Mouse (Mus musculus) kidney, postnatal 14 days (tissue): ENCODE measurements around the gene Mfsd6l.

ENCODE experiments used
- DNase-seq: peaks from one replicate; pipeline ENCODE4 v3.0.0; 2022; ENCODE audit warnings: mixed read lengths

Gene Mfsd6l

DNA sequence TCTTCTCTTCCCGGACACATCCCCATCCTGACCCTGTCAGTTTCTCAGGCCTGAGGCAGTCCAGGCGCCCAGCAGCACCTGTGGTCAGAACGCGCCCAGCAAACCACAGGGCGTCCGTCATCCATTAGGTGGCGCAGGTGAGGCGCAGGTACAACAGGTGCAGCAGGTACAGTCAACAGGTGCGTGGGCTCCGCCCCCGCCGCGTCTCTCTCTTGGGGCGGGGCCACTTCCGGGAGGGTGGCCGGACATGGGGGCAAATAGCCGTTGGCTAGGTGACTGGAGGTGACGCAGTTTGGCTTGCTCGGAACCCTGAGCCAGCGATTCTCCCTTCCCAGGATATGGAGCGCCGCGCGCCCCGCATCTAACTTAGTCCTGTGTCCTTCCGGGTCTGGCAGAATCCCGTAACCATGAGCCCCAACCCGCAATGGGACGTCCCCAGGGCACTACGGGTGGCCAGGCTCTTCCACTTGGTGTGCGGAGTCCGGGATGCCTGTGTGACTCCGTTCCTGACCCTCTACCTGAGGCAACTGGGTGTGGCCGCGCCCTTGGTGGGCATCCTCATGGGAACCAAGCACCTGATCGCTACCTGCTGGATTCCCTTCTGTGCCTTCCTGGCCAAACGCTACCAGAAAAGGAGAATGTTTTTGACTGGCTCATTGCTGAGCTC, at the start of gene Mfsd6l:
Gene Mfsd6l (plus strand): TSS at position 269 of the 667 bp plus-strand sequence.
- peak; percentile 89 for DNase-seq

DNA sequence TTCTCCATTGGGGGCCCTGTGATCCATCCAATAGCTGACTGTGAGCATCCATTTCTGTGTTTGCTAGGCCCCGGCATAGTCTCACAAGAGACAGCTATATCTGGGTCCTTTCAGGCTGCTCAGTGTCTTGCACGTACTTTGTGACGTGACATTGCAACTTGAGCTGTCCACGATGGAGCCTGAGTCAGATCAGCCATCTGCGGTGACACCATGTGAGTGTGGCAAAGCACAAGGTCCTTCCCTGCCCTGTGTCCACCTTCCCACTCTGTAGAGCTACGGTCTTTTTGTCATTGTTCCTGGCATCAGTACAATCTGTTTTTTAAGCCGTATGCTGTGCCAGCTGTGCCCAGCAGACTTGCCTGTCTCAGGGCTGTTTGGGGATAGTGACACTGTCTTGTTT, 48.7 kb upstream of the Mfsd6l start:
- no peak for DNase-seq

DNA sequence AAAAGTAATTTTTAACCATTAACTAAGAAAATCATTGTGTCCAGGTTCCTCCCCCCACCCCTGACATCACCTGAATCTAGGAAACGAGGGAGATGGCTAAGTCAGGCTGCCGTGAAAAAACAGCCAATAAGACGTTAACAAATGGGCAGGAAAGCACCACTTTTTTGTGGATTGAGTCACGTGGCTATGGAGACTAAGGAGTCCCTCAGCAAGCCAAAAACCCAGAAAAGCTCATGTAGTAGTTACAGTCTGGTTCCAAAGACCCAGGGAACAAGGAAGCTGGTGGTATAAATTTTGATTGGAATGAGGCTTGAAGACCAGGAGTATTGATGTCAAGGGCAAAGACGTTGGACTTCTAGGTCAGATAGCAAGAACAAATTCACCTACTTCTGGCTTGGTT, 47.4 kb upstream of the Mfsd6l start:
- DNase-seq = no peak

DNA sequence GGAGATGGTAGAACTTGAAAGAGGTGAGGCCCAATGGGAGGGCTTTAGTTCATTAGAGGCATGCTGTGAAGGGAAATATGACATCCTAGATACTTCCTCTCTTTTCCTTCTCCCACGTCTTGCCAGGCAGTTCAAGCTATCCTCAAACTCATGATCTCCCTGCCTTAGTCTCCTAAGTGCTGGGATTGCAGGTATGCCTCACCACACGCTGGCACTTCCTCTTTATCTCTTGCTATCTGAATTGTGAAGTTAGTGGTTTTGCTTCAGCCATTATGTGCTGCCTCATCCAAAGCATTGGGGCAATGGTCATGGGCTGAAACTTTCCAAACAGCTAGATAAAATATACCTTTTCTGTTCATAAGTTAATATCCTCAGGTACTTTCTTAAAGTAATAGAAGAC, 46.8 kb upstream of the Mfsd6l start:
- no peak for DNase-seq

DNA sequence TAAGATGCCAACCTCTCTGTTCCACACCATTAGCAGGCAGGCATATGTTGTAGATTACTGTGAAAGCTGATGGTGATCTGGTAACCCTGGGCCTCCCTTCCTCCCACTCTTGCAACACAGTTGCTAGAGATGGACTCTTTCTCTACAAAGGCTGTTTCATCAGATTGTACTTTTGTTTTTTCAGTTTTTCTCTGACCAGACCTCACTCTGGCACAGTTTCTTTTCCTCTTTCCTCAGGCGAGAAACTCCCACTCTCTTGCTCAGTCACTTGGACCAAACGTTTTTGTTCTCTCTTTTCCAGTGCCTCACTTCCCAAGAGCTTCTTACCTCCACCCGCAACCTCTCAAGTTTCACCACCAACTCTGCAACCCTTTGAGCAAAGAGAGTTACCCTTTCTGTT, 42.0 kb upstream of the Mfsd6l start:
- DNase-seq = no peak

DNA sequence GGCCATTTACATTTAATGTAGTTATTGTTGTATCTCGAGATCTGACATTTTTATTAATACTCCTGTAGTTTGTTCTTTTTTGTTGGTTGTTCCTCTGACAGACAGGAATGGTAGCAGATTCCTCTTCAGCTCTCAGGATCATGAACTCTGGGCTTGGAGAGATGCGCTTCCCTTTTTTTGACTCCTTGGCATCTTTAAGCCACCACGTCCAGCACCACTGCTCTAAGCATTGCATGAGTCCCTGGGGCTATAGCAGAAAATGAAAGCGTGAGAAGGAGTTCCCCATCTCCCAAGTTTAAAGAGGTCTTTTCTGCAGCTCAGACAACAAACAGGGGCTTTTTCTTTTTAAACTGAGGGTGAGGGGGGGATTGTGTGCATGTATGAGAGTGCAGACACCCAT, 36.6 kb upstream of the Mfsd6l start:
- no peak for DNase-seq

DNA sequence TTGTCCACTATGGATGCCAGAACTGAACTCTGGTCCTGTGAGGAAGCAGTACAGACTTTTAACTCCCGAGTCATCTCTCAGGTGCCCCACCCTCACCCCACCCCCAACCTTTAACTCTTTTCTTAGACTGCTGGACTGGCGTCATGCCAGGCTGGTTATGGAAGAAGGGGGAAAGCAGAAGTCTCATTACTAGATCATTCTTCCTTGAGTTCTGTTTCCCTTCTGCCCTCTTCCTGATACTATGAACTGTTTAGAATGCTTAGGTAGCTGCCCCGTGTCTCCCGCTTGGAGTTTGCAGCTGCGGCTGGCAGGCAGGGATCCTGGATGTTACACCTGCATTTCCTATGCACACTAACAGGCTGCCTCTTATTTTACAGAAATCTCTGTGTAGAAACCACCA, 36.2 kb upstream of the Mfsd6l start:
- DNase-seq = no peak

DNA sequence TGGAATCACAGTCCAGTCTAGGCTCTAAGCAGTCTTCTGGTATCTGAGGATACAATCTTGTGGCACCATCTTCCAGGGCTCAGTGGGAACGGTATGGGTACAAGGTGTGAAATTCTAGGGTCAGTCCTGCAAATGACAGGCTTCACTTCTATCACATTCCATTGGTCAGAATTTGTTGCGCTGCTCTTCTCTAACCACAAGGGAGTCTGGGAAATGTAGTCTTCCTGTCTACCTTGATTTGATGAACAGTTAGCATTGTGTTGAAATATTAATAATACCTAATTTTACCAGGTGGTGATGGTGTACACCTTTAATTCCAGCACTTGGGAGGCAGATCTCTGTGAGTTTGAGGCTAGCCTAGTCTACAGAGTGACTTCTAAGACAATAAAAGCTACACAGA, 35.5 kb upstream of the Mfsd6l start:
- DNase-seq = no peak

DNA sequence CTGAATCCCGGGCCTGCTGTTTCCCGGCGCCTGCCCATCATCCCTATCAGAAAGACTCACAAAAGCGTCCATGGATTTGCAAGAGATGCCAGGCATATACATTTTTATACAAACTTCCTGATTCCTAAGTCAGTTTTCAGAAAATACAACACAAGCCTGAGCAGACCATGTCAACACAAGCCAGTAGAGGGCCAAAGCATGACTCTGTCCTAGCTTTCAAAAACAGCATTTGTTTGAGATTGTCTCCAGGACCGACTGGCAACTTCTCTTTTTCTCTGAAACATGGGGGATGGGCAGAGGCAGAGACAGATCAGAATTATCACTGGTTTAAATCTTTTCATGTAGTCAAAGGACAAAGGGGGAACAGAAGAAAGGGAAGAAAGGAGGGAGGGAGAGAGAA, 34.6 kb upstream of the Mfsd6l start:
- DNase-seq = no peak

DNA sequence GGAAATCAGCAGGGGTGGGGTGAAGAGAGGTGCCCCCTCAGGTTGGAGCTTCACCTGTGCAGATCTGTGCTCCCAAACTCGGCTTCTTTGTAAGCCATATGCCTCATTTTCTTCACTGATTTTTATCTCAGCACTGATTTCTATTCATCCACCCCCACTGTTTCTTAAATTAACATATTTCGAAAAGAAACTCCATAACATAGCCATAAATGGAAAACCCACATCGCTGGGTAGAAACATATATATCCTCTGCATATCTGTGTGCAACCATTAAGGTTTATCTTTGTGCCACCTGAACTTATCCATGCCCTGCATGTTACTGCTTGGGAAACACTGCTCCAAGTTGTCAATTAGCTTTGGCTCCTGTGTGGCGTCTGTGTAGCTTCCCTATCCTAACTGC, 29.5 kb upstream of the Mfsd6l start:
- no peak for DNase-seq

DNA sequence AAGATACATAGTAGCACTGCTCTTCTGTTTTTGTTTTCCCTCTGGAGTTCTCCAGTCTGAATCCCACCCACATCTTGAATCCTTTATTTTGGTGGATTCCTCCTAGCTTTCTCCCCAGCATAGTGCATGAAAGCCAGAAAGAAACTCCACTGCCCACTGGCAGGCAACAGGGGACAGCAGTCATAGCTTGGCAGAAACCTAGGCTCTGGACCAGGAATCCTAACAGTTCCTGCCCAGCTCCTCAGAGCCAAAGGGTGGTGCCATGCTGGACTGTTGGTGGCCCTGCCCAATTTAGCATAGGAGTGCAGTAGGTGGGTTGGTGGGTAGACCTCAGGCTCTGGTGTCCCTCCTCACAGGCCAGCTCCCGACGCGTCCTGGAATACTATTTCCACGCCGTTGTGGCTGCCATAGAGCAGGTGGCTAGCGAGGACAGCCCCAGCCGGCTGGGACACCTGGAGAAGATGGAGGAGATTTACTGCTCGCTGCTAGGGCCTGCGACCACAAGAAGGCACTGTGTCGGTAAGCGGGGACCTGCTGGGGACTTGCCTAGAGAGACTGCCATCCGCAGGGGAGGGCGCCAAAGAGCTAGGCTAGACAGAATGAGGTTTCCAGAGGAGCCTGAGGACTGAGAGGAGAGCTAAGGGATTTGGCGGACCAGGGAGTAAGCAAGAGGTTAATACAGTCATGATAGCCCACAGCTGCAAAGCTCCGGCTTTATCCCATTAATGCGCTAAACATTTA, 24.8 kb upstream of the Mfsd6l start:
- peak; percentile 58 for DNase-seq

DNA sequence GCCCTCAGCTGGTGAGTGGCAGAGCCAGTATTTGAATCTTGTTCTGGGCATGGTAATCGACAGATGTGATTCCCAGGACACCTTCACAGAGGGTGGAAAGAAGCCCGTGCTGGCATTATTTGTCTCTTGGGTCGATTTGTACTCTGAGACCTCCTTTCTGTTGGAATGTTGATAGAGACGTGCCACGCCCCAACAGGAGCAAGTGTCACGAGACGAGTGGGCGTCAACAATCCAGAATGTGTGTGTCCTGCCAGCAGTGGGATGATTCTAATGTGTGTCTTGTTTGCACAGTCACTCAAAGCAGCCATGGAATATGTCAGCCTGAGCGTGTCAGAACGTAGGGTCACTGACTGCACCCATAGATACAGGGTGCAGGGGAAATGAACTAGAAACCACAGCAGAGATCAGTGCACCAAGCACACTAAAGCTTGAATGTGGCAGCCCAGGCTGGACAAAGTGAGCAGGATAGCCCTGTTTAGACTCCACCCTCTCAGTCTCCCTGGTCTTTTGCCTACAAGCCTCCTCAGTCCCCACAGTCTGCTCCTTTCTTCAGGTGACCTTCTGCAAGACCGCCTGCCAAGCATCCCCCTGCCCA, 23.9 kb upstream of the Mfsd6l start:
- DNase-seq = no peak

DNA sequence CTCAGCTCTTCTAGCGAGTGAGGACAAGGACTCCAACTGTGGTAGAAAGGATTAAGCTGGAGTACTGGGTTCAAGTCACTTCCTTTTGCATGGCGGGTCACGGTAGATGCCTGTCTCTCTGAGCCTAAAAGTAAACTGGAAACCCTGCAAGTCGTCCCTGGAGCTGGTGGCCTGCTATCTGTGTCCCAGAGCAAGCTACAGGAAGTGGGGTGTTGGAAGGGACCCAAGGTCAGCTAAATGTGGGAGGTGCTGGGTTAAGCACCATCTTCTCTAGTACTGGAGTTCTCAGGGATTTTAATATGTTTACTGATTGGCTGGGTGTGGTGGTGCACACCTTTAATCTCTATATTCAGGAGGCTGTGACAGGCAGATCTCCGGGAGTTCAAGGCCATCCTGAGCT, 23.2 kb upstream of the Mfsd6l start:
- peak; percentile 50 for DNase-seq

DNA sequence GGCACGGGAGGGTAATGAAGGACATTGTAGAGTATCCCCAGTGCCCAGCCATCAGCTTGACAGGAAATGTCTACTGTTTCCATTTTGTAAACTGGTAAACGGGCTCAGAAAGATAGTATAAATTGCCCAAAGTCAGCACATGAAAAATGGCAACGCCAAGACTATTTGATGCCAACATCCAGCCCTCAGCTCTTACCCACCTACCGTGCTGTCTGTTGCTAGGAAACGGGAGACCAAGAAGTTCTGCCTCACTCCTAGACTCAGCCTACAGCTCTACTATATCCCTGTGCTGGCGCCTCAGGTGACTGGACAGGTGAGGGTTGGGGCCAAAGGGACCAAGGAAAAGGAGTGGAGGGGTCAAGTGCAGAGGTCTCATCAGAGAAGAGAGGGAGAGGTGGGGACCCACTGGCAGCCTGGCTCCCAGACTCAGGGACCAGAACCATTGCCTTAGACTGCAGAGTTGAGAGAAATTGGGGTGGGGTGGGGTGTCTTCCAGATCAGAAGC, 22.0 kb upstream of the Mfsd6l start:
- no peak for DNase-seq

DNA sequence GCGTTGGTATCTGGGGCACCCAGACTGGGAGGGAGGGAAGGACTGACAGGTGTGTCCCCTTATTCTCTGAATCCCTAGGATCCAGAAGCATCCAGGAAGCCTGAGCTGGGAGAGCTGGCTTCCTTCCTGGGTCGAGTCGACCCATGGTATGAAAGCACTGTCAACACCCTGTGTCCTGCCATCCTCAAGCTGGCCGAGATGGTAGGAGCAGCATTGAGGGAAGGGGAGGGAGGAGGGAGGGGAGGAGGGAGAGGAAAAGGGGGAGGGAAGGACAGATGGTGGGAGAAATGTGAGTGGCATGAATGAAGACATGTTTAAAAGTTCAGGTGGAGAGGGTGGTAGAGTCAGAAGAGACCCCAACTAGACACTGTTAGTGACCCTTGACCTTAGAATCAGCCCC, 20.0 kb upstream of the Mfsd6l start:
- DNase-seq = no peak

DNA sequence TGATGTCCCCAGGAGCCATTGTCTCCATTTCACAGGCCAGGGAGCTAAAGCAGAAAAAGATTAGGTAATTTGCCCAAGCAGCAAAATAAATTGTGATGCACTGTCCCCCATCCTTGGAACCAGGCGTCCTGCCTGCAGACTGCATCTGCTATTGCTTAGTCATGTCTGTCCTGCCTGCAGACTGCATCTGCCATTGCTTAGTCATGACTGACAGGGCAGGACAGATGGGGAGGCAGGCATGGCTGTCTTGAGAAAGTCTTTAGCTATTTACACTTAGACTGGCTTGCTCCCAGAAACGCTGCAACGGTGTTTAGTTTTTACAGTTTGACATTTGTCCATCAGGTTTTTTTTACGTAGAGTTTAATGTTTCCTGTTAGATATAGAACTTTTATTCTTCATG, 19.5 kb upstream of the Mfsd6l start:
- DNase-seq = no peak

DNA sequence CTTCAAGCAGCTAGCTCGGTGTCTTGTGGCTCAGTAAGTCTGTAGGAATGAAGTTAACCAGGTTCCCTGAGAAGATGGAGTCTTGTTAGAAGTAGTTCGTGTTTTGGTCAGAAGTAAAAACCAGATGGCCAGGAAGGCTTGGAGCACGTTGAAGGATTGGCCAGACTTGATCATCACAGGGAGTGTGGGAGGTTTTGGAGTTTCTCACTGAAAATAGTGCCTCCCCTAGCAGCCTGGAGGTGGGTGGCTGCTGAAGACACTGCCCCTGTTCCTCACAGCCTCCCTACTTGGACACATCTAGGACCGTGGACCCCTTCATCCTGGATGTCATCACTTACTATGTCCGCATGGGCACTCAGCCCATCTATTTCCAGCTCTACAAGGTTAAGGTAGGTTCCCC, 16.4 kb upstream of the Mfsd6l start:
- no peak for DNase-seq

DNA sequence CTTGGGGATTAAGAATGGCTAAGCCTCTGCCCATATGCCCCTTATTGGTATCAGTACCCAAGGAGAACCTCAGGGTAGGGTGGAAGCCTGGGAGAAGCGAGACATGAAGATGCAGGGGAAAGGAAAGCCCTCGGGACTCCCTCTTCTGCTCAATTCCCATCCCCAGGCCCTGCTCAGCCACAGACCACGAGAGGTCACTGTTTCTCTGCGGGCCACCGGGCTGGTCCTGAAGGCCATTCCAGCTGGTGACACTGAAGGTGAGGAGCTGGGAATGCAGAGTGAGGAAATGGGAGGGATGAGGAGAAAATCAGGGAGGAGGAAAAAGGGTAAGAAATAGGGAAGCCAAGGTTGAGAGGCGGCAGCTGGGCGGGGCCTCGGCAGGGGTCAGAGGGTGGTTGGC, 11.4 kb upstream of the Mfsd6l start:
- DNase-seq = peak; percentile 49

DNA sequence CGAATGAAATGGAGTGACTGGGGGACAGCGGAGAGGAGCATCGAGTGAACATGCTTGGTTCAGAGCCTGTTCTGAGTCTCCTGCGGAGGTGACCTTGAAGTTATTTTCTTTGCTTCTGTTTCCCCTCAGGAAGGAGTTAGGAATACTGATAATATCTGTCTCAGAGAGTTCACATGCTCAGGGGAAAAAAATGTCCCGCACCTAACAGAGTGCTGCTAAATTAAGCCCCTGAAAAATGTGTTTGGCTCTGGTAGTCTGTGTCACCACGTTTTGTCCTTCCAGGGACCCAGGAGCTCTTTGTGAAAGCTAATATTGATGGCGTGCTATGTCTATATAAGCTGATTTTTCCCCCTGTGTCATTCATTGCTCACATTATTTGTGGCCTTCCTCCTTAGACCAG, 10.8 kb upstream of the Mfsd6l start:
- no peak for DNase-seq

DNA sequence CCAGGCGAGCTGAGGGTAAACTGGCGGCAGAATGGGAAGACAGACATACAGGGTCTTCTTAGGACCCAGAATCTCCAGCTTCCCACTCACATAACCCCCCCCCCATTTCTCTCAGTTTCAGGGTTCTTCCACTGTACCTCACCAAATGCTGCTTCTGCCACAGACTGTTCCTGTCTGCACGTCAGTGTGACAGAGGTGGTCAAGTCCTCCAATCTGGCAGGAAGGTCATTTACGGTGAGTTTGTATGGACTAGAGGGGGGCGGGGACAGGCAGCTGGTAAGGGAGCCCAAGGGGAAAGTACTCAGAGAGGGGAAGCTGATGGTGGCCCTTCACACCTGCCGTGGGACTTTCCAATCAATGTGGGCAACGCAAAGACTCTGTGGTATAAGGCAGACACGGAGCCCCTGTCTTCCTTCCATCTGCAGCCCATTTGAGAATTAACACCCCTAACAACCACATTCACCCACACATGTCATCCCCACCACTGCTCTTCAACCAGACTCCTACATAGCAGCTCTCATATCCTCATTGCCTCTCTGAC, 10.2 kb upstream of the Mfsd6l start:
- DNase-seq = no peak

DNA sequence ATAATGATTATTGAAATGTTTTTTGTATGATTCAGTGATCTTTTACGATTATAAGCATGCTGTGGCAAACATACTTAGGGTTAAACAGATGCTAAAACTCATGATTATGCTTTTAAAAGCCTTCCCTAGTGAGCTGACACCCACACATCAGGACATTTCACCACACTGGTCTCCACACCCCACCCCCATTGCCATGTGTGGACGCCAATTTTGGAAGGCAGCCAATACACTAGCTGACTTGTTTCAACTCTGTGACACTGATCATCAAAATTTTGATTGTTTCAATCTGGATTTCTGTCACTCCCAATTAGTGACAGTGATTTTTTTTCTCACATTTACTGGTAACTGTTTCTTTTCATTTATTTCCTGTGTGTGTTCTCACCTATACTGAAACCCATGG, 8.5 kb upstream of the Mfsd6l start:
- no peak for DNase-seq

DNA sequence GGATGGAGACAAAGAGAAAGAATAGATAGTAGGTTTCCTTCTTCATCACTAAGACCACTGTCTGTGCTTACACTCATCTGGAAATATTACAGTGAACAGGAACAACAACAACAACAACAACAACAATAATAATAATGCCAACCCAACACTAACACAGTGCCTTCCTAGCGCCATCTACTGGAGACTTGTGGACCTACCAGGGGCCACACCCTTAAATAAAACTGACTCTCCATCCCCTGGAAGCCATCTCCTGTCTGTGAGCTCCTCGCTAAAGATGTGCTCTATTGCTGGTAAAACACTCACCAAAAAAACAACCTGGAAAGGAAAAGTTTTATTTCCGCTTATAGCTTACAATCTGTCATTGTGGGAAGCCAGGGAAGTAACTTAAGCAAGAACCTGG, 6.4 kb upstream of the Mfsd6l start:
- no peak for DNase-seq

DNA sequence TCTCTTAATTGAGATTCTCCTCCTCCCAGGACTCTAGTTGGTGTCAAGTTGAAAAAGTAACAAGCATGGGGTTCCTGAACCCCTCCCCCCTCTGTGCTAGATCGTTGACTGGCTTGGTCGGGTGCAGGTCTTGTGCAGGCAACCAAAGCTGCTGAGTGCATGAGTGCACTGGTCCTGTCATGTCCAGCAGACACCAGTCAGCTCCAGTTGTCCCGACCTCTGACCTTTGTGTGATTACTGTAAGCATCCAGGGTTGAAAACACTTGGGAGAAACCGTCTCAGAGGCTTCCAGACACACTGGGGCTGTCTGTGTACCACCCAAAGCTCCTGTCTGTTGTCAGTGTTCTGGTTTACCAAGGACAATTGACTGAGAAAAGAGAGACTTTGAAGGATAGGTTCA, 5.6 kb upstream of the Mfsd6l start:
- DNase-seq = no peak

DNA sequence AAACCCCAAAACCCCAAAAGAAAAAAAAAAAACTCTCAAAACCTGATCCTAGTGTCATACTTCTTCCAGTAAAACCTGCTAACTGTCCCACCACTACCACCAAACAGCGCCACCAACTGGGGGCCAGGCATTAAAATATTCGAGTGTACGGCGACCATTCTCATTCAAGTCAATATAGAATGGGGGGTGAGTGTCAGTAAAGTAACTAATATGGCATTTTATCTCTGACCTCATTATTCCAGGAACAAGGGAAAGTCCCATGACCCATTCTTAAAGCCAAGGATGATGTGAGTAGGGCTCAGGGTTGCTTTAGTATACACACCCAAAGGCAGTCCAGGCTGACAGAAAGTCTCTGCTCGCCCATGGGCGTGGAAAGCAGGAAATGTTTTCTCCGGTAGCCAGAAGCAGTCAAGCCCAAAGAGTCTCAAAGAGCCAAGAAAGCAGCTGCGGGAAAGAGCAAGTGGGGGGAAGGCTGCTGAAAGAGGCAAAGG, 2.0 kb upstream of the Mfsd6l start:
- peak; percentile 45 for DNase-seq
